ENCODE assay signal across 8 mouse cellular contexts in the genomic region with DNA sequence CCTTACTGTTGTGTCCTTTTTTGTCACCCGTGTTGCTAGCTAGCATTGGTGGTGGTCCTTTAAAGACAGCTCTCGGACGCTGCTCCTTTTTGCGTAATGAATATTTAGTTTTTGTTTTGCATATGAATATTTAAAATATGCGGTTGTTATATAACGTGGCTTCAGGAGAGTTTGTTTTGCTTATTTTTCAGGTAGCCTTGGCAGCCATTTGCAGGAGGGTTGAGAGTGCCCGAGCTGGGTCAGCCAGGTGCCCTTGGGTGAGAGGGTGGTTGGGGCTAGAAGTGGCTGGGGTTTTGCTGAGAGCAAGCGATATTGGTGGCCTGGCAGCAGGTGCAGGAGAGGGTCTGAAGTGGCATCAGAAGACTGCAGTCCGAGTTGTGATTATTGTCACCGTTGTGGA. TPM values are rescaled to one million over a fixed set of nuclear protein-coding genes. Genes with fewer than 3 reads are reported as not detected.
A peak's percentile ranks its signal among the peaks of the same experiment; 100 is the strongest.
DNase-seq lines count a peak whose midpoint lies in the region; ATAC-seq and TF ChIP-seq lines count a peak whose summit lies in the region.

No protein-coding gene starts in this region.

- WGBS in embryonic facial prominence, embryonic 10.5 days = 3% methylated on average over 10 of the region's 10 CpGs
- 5% methylated on average over 10 of the region's 10 CpGs for WGBS in hindbrain, embryonic 10.5 days
- WGBS in limb, embryonic 12.5 days = 6% methylated on average over 10 of the region's 10 CpGs
- WGBS in midbrain, embryonic 13.5 days = 1% methylated on average over 10 of the region's 10 CpGs

- H3K27ac ChIP-seq in left cerebral cortex, adult 2 months = peak overlapping the region; percentile 97
- H3K27ac ChIP-seq in embryonic facial prominence, embryonic 10.5 days (replicated peaks) = peak overlapping the region; percentile 86
- peak overlapping the region; percentile 88 for H3K27ac ChIP-seq in hindbrain, embryonic 10.5 days
- peak overlapping the region; percentile 86; the same call in 1 of the 2 replicates for H3K27ac ChIP-seq in limb, embryonic 12.5 days
- H3K27ac ChIP-seq in midbrain, embryonic 13.5 days = peak overlapping the region; percentile 92

- peaks cover 16% of the 10 kb centered on the region for H3K4me1 ChIP-seq in embryonic facial prominence, embryonic 10.5 days
- peaks cover 14% of the 10 kb centered on the region for H3K4me1 ChIP-seq in hindbrain, embryonic 10.5 days (replicated peaks)
- peaks cover 14% of the 10 kb centered on the region for H3K4me1 ChIP-seq in limb, embryonic 12.5 days (replicated peaks)
- peaks cover 17% of the 10 kb centered on the region for H3K4me1 ChIP-seq in midbrain, embryonic 13.5 days (replicated peaks)

- no peaks in the 10 kb centered on the region for H3K9me3 ChIP-seq in embryonic facial prominence, embryonic 10.5 days
- no peaks in the 10 kb centered on the region for H3K9me3 ChIP-seq in hindbrain, embryonic 10.5 days
- no peaks in the 10 kb centered on the region for H3K9me3 ChIP-seq in limb, embryonic 12.5 days
- H3K9me3 ChIP-seq in midbrain, embryonic 13.5 days = no peaks in the 10 kb centered on the region

- H3K36me3 ChIP-seq in embryonic facial prominence, embryonic 10.5 days (replicated peaks) = peaks cover 31% of the 10 kb centered on the region
- peaks cover 30% of the 10 kb centered on the region for H3K36me3 ChIP-seq in hindbrain, embryonic 10.5 days
- peaks cover 22% of the 10 kb centered on the region for H3K36me3 ChIP-seq in limb, embryonic 12.5 days
- H3K36me3 ChIP-seq in midbrain, embryonic 13.5 days = peaks cover 23% of the 10 kb centered on the region

- DNase-seq in left cerebral cortex, adult 2 months (ENCODE audit: extremely low spot score in 1 of 2, low spot score in 2 of 2) = no peak
- no peak for DNase-seq in left cerebral cortex, postnatal 10 days (ENCODE audit: extremely low spot score in 1 of 2, low spot score in 2 of 2)
- peak; percentile 21 for DNase-seq in embryonic facial prominence, embryonic 10.5 days (ENCODE audit: low spot score)
- no peak for DNase-seq in hindbrain, embryonic 10.5 days (ENCODE audit: low spot score)
- DNase-seq in left cerebral cortex, postnatal 25 days (ENCODE audit: low spot score in 2 of 2) = no peak
- no peak for DNase-seq in thymus, postnatal 0 days (ENCODE audit: low spot score)

- H3K9ac ChIP-seq in limb, embryonic 12.5 days (replicated peaks) = peak overlapping the region; percentile 79
- H3K9ac ChIP-seq in midbrain, embryonic 13.5 days (replicated peaks) = peak overlapping the region; percentile 77

- intact Hi-C loops in left cerebral cortex, adult 2 months (cut with DNase I) = no loop called here
- intact Hi-C loops in left cerebral cortex, postnatal 10 days (cut with DNase I) = no loop called here
- intact Hi-C loops in left cerebral cortex, postnatal 25 days (cut with DNase I) = no loop called here

- H3K4me3 ChIP-seq in left cerebral cortex, adult 2 months = peak overlapping the region; percentile 81
- peak overlapping the region; percentile 75 for H3K4me3 ChIP-seq in embryonic facial prominence, embryonic 10.5 days
- peak overlapping the region; percentile 92 for H3K4me3 ChIP-seq in hindbrain, embryonic 10.5 days
- peak overlapping the region; percentile 84 for H3K4me3 ChIP-seq in limb, embryonic 12.5 days (replicated peaks)
- peak overlapping the region; percentile 65 for H3K4me3 ChIP-seq in midbrain, embryonic 13.5 days (replicated peaks)

- no peak for TF ChIP-seq CTCF in left cerebral cortex, adult 2 months (IDR thresholded peaks at IDR 0.05)

- no peak for ATAC-seq in limb, embryonic 12.5 days (ENCODE audit: insufficient number of reproducible peaks, insufficient read depth, low FRiP score, low TSS enrichment, low read depth)
- ATAC-seq in midbrain, embryonic 13.5 days = peak; percentile 7

- no peaks in the 10 kb centered on the region for H3K27me3 ChIP-seq in embryonic facial prominence, embryonic 10.5 days (replicated peaks; ENCODE audit: low read depth, poor library complexity, severe bottlenecking)
- no peaks in the 10 kb centered on the region for H3K27me3 ChIP-seq in hindbrain, embryonic 10.5 days (ENCODE audit: insufficient read depth, poor library complexity, severe bottlenecking)
- H3K27me3 ChIP-seq in limb, embryonic 12.5 days = no peaks in the 10 kb centered on the region
- no peaks in the 10 kb centered on the region for H3K27me3 ChIP-seq in midbrain, embryonic 13.5 days

- H3K4me2 ChIP-seq in limb, embryonic 12.5 days = peak overlapping the region; percentile 81
- H3K4me2 ChIP-seq in midbrain, embryonic 13.5 days (replicated peaks) = peak overlapping the region; percentile 74

RNA-seq across cellular contexts. Expression of a gene that starts 1.9 kb away (rescaled TPM):
- 100 to 1,000 TPM; 267 to 273 TPM for total RNA-seq in left cerebral cortex, adult 2 months (2021)
- total RNA-seq in left cerebral cortex, postnatal 10 days (2021) = 100 to 1,000 TPM; 227 to 240 TPM
- 95.4 and 101 TPM in 2 replicates for polyA plus RNA-seq in embryonic facial prominence, embryonic 10.5 days (2016; fragmentation: Nextera tagmentation; extraction: Ambion mirVana)
- 104 and 108 TPM in 2 replicates for polyA plus RNA-seq in hindbrain, embryonic 10.5 days (2016; fragmentation: Nextera tagmentation; extraction: Ambion mirVana)
- polyA plus RNA-seq in limb, embryonic 12.5 days (2016; fragmentation: Nextera tagmentation; extraction: Ambion mirVana) = 94.3 and 95.6 TPM in 2 replicates
- polyA plus RNA-seq in midbrain, embryonic 13.5 days (2015; fragmentation: Nextera tagmentation; extraction: Ambion mirVana) = 105 and 112 TPM in 2 replicates
- total RNA-seq in left cerebral cortex, postnatal 25 days (2021) = 100 to 1,000 TPM; 267 to 275 TPM
- polyA plus RNA-seq in thymus, postnatal 0 days (2015; fragmentation: Nextera tagmentation; extraction: Ambion mirVana) = 133 and 143 TPM in 2 replicates

RNA-seq across cellular contexts. Expression of a gene that starts 14.6 kb away (rescaled TPM):
- total RNA-seq in left cerebral cortex, adult 2 months (2021) = 10 to 100 TPM; 52.7 to 54.2 TPM
- total RNA-seq in left cerebral cortex, postnatal 10 days (2021) = 10 to 100 TPM; 63.3 to 65.8 TPM
- 148 and 153 TPM in 2 replicates for polyA plus RNA-seq in embryonic facial prominence, embryonic 10.5 days (2016; fragmentation: Nextera tagmentation; extraction: Ambion mirVana)
- polyA plus RNA-seq in hindbrain, embryonic 10.5 days (2016; fragmentation: Nextera tagmentation; extraction: Ambion mirVana) = 116 and 124 TPM in 2 replicates
- 131 and 152 TPM in 2 replicates for polyA plus RNA-seq in limb, embryonic 12.5 days (2016; fragmentation: Nextera tagmentation; extraction: Ambion mirVana)
- polyA plus RNA-seq in midbrain, embryonic 13.5 days (2015; fragmentation: Nextera tagmentation; extraction: Ambion mirVana) = 149 and 160 TPM in 2 replicates
- total RNA-seq in left cerebral cortex, postnatal 25 days (2021) = 10 to 100 TPM; 50.9 to 53.6 TPM
- polyA plus RNA-seq in thymus, postnatal 0 days (2015; fragmentation: Nextera tagmentation; extraction: Ambion mirVana) = 185 and 210 TPM in 2 replicates

RNA-seq across cellular contexts. Expression of a gene that starts 43.6 kb away (rescaled TPM):
- total RNA-seq in left cerebral cortex, adult 2 months (2021) = not detected
- under 1 TPM in 1 of 2 experiments, not detected in 1; 0.34 TPM for total RNA-seq in left cerebral cortex, postnatal 10 days (2021)
- not detected in 2 replicates for polyA plus RNA-seq in embryonic facial prominence, embryonic 10.5 days (2016; fragmentation: Nextera tagmentation; extraction: Ambion mirVana)
- polyA plus RNA-seq in hindbrain, embryonic 10.5 days (2016; fragmentation: Nextera tagmentation; extraction: Ambion mirVana) = not detected in 2 replicates
- not detected in 2 replicates for polyA plus RNA-seq in limb, embryonic 12.5 days (2016; fragmentation: Nextera tagmentation; extraction: Ambion mirVana)
- not detected in 2 replicates for polyA plus RNA-seq in midbrain, embryonic 13.5 days (2015; fragmentation: Nextera tagmentation; extraction: Ambion mirVana)
- total RNA-seq in left cerebral cortex, postnatal 25 days (2021) = not detected
- polyA plus RNA-seq in thymus, postnatal 0 days (2015; fragmentation: Nextera tagmentation; extraction: Ambion mirVana) = 0.16 TPM in 1 of 2 replicates, not detected in the other

RNA-seq across cellular contexts. Expression of a gene that starts 48.0 kb away (rescaled TPM):
- 10 to 100 TPM; 53.4 to 55.6 TPM for total RNA-seq in left cerebral cortex, adult 2 months (2021)
- 100 to 1,000 TPM; 112 to 115 TPM for total RNA-seq in left cerebral cortex, postnatal 10 days (2021)
- polyA plus RNA-seq in embryonic facial prominence, embryonic 10.5 days (2016; fragmentation: Nextera tagmentation; extraction: Ambion mirVana) = 348 and 367 TPM in 2 replicates
- 384 and 451 TPM in 2 replicates for polyA plus RNA-seq in hindbrain, embryonic 10.5 days (2016; fragmentation: Nextera tagmentation; extraction: Ambion mirVana)
- 285 and 287 TPM in 2 replicates for polyA plus RNA-seq in limb, embryonic 12.5 days (2016; fragmentation: Nextera tagmentation; extraction: Ambion mirVana)
- 360 and 384 TPM in 2 replicates for polyA plus RNA-seq in midbrain, embryonic 13.5 days (2015; fragmentation: Nextera tagmentation; extraction: Ambion mirVana)
- 10 to 100 TPM; 59.1 to 60.8 TPM for total RNA-seq in left cerebral cortex, postnatal 25 days (2021)
- 67.7 and 69.2 TPM in 2 replicates for polyA plus RNA-seq in thymus, postnatal 0 days (2015; fragmentation: Nextera tagmentation; extraction: Ambion mirVana)

RNA-seq across cellular contexts. Expression of a gene that starts 52.4 kb away (rescaled TPM):
- total RNA-seq in left cerebral cortex, adult 2 months (2021) = 1 to 10 TPM in 1 of 2 experiments, under 1 TPM in 1; 0.61 to 1.4 TPM
- total RNA-seq in left cerebral cortex, postnatal 10 days (2021) = under 1 TPM; 0.28 to 0.71 TPM
- not detected in 2 replicates for polyA plus RNA-seq in embryonic facial prominence, embryonic 10.5 days (2016; fragmentation: Nextera tagmentation; extraction: Ambion mirVana)
- polyA plus RNA-seq in hindbrain, embryonic 10.5 days (2016; fragmentation: Nextera tagmentation; extraction: Ambion mirVana) = 0.08 and 0.10 TPM in 2 replicates
- not detected in 2 replicates for polyA plus RNA-seq in limb, embryonic 12.5 days (2016; fragmentation: Nextera tagmentation; extraction: Ambion mirVana)
- 0.13 TPM in 1 of 2 replicates, not detected in the other for polyA plus RNA-seq in midbrain, embryonic 13.5 days (2015; fragmentation: Nextera tagmentation; extraction: Ambion mirVana)
- under 1 TPM; 0.23 to 0.30 TPM for total RNA-seq in left cerebral cortex, postnatal 25 days (2021)
- 0.21 TPM in 1 of 2 replicates, not detected in the other for polyA plus RNA-seq in thymus, postnatal 0 days (2015; fragmentation: Nextera tagmentation; extraction: Ambion mirVana)
